Mouse (Mus musculus) kidney, postnatal 36 days (tissue): ENCODE results near the gene Eif5.
"Not testable (repeated sequence)": the region's sequence is repeated elsewhere in the genome, so short reads cannot be mapped to it uniquely, and the experiment has no call there.

Experiments
- DNase-seq, 2 experiments: peaks; one replicate each; pipeline ENCODE4 v3.0.0; 2021 to 2022; ENCODE audit warnings: mixed read lengths in 2 of 2

Eif5 gene

GRCm38 (mm10) chr12:111537796-111538291 is at the start of gene Eif5:
TSS of gene Eif5 (plus strand) at chr12:111538016.
- DNase-seq, result peak; percentile 99

- peak; percentile 39 for DNase-seq
Observed at GRCm38 (mm10) chr12:111489261-111489865, 48.5 kb upstream of the Eif5 start.

GRCm38 (mm10) chr12:111494931-111495330 is 42.9 kb upstream of the Eif5 start:
- no peak for DNase-seq

- DNase-seq, result peak in 1 of 2 experiments; percentile 57
Observed at GRCm38 (mm10) chr12:111497076-111497475, 40.7 kb upstream of the Eif5 start.

- no peak for DNase-seq
Observed at GRCm38 (mm10) chr12:111499617-111500016, 38.2 kb upstream of the Eif5 start.

- no peak for DNase-seq
Observed at GRCm38 (mm10) chr12:111500725-111501124, 37.1 kb upstream of the Eif5 start.

GRCm38 (mm10) chr12:111503063-111503567 is 34.7 kb upstream of the Eif5 start:
- peak; percentile 20 for DNase-seq

- no peak for DNase-seq
Observed at GRCm38 (mm10) chr12:111503571-111503970, 34.2 kb upstream of the Eif5 start.

- peak; percentile 94 to 96 for DNase-seq
Observed at GRCm38 (mm10) chr12:111504904-111505303, 32.9 kb upstream of the Eif5 start.

- no peak for DNase-seq
Observed at GRCm38 (mm10) chr12:111507001-111507400, 30.8 kb upstream of the Eif5 start.

GRCm38 (mm10) chr12:111507962-111508361 is 29.9 kb upstream of the Eif5 start:
- no peak for DNase-seq

GRCm38 (mm10) chr12:111508438-111508837 is 29.4 kb upstream of the Eif5 start:
- DNase-seq, result not testable (repeated sequence)

GRCm38 (mm10) chr12:111512572-111513063 is 25.2 kb upstream of the Eif5 start:
- DNase-seq, result no peak

- peak; percentile 55 to 64 for DNase-seq
Observed at GRCm38 (mm10) chr12:111513673-111514072, 24.1 kb upstream of the Eif5 start.

- DNase-seq, result peak; percentile 77 to 87
Observed at GRCm38 (mm10) chr12:111514231-111514792, 23.5 kb upstream of the Eif5 start.

GRCm38 (mm10) chr12:111514874-111515649 is 22.8 kb upstream of the Eif5 start:
- no peak for DNase-seq

- no peak for DNase-seq
Observed at GRCm38 (mm10) chr12:111515920-111516319, 21.9 kb upstream of the Eif5 start.

GRCm38 (mm10) chr12:111516826-111517225 is 21.0 kb upstream of the Eif5 start:
- DNase-seq, result no peak

GRCm38 (mm10) chr12:111517901-111518300 is 19.9 kb upstream of the Eif5 start:
- no peak for DNase-seq

- no peak for DNase-seq
Observed at GRCm38 (mm10) chr12:111518391-111518790, 19.4 kb upstream of the Eif5 start.

- DNase-seq, result no peak
Observed at GRCm38 (mm10) chr12:111519821-111520220, 18.0 kb upstream of the Eif5 start.

- DNase-seq, result no peak
Observed at GRCm38 (mm10) chr12:111520994-111521393, 16.8 kb upstream of the Eif5 start.

GRCm38 (mm10) chr12:111524469-111524868 is 13.3 kb upstream of the Eif5 start:
- no peak for DNase-seq
